Mouse (Mus musculus) embryonic facial prominence, embryonic 11.5 days (tissue): ENCODE data around the gene Gpr75. TPM values are rescaled to one million over a fixed set of nuclear protein-coding genes. Genes with fewer than 3 reads are reported as not detected.

Source experiments
- ATAC-seq: fragments of 200-750 bp; cut with Nextera tagmentation; replicated peaks from 2 replicates; pipeline ENCODE4 v1.8.0; 2017; ENCODE audit warnings: low read depth; ENCODE audit not compliant: insufficient number of reproducible peaks, low FRiP score, low TSS enrichment
- DNase-seq: peaks from one replicate; pipeline ENCODE4 v3.0.0-alpha.2; 2015; ENCODE audit warnings: low spot score
- H3K27ac ChIP-seq: fragments of 300-500 bp; sonication (generic); replicated peaks from 2 replicates; pipeline ENCODE4 v1.5.1; 2014; ENCODE audit warnings: mild to moderate bottlenecking, low read depth, low read length, control low read depth
- H3K27me3 ChIP-seq: fragments of 300-500 bp; sonication (generic); 2 replicates; pipeline ENCODE4 v1.6.1; 2014; ENCODE audit warnings: mild to moderate bottlenecking, low read length, moderate library complexity, mixed read lengths; ENCODE audit not compliant: control insufficient read depth, insufficient read depth
- H3K36me3 ChIP-seq: fragments of 300-500 bp; sonication (generic); replicated peaks from 2 replicates; pipeline ENCODE4 v1.6.1; 2014; ENCODE audit warnings: low read depth, mild to moderate bottlenecking, low read length, moderate library complexity, mixed read lengths; ENCODE audit not compliant: control insufficient read depth, insufficient read depth
- H3K4me1 ChIP-seq: fragments of 300-500 bp; sonication (generic); 2 replicates; pipeline ENCODE4 v1.6.1; 2014; ENCODE audit warnings: low read length, mixed read lengths; ENCODE audit not compliant: control insufficient read depth, insufficient read depth
- H3K4me2 ChIP-seq: fragments of 300-500 bp; sonication (generic); 2 replicates; pipeline ENCODE4 v1.6.1; 2014; ENCODE audit warnings: low read depth, mild to moderate bottlenecking, control low read depth, low read length, moderate library complexity
- H3K4me3 ChIP-seq: fragments of 300-500 bp; sonication (generic); 2 replicates; pipeline ENCODE4 v1.5.1; 2014; ENCODE audit warnings: low read depth, low read length, control low read depth
- H3K9ac ChIP-seq: fragments of 300-500 bp; sonication (generic); replicated peaks from 2 replicates; pipeline ENCODE4 v1.6.1; 2014; ENCODE audit warnings: mild to moderate bottlenecking, control low read depth, low read length
- H3K9me3 ChIP-seq: fragments of 300-500 bp; sonication (generic); replicated peaks from 2 replicates; pipeline ENCODE4 v1.6.1; 2016; ENCODE audit warnings: mild to moderate bottlenecking, low read length, inconsistent platforms, mixed read lengths; ENCODE audit not compliant: control insufficient read depth
- WGBS: fragments of 180-500 bp; shearing (Covaris S2); extraction: QIAGEN DNeasy Blood & Tissue Kit; methylation state at CpG from one replicate; pipeline ENCODE4 v1.1.7; 2014; 5-methylcytosine and 5-hydroxymethylcytosine counted together
- polyA plus RNA-seq: library from polyadenylated mRNA; unstranded; fragments of >200 nt; fragmentation: Nextera tagmentation; extraction: Ambion mirVana; gene quantifications from 2 replicates; pipeline ENCODE4 v1.2.1, GENCODE M21; 2014

Gpr75 gene
- polyA plus RNA-seq, 1 experiment from 2014 or later = 0.93 TPM

DNA sequence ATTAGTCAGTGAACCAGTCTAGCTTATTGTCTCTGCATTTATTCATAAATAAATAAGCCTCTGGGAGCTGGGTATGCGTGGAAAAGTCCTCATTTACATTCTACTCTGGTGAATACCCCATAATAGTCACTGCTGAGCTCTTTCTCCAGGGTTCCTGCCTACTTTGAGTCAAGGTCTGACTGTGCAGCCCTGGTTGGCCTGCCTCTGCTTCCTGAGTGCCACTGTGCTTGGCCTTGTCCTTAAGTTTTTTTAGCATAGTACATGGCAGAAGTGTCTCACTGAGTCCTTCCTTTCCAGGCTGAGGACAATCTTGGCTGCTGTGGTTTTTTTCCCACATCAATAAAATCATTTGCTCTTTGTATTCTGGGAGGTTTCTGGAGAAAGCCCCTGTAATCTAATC, 35.5 kb downstream of the Gpr75 start:
- H3K4me1 ChIP-seq = no peaks in the 10 kb centered on the region
- no peaks in the 10 kb centered on the region for H3K27me3 ChIP-seq
- DNase-seq (no peak), ATAC-seq (no peak)
- no peak overlapping the region for H3K27ac ChIP-seq
- H3K4me3 ChIP-seq = no peak overlapping the region
- no peak overlapping the region for H3K4me2 ChIP-seq
- WGBS = 79% methylated on average over 1 of the region's 1 CpGs
- H3K9me3 ChIP-seq = no peaks in the 10 kb centered on the region
- no peak overlapping the region for H3K9ac ChIP-seq
- no peaks in the 10 kb centered on the region for H3K36me3 ChIP-seq

DNA sequence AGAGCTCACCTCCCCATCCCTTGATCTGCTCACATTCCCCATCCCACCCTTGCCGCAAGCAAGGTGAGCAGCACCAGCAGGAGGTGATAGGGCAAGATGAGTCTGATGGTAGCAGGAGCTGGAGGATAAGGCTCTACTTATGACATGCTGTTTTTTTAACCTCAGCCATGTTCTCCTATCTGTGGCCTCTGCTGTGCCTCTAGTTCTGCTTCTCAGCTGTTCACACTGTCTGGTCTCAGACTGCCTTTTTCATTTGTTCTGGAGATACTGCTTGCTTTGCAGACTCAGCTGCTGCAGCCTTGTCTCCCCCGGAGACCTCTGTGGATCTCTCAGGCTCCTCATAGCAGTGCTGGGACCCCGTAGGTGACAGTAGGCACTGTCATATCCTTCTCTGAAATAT, 38.1 kb downstream of the Gpr75 start:
- no peaks in the 10 kb centered on the region for H3K27me3 ChIP-seq
- H3K9ac ChIP-seq = no peak overlapping the region
- H3K4me3 ChIP-seq = no peak overlapping the region
- WGBS = 93% methylated on average over 3 of the region's 3 CpGs
- no peaks in the 10 kb centered on the region for H3K4me1 ChIP-seq
- ATAC-seq (no peak), DNase-seq (no peak)
- H3K4me2 ChIP-seq = no peak overlapping the region
- no peaks in the 10 kb centered on the region for H3K36me3 ChIP-seq
- H3K27ac ChIP-seq = no peak overlapping the region
- H3K9me3 ChIP-seq = no peaks in the 10 kb centered on the region

DNA sequence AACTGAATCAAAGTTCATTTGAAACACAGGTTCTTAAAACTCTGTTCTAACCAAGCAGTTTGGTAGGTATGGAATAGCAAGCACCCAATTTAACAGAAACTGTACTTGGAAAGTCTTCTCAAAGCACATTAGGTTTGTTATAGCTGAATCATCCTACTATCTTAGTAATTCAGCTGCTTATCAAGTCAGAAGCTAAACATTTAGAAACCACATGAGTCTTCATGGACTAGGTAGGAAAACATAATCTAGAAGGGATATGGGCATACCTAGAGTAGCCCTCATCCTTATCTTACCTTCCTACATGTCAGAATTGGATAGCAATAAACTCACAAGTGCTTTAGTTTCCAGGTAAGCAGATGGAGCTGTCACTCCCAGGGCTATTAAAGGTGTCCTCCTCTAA, 42.9 kb downstream of the Gpr75 start:
- Histone ChIP-seq H3K4me1 (no peaks in the 10 kb centered on the region), H3K36me3 (no peaks in the 10 kb centered on the region; the same call in 1 of the 2 replicates), H3K27me3 (no peaks in the 10 kb centered on the region), H3K4me3 (no peak overlapping the region), H3K27ac (no peak overlapping the region), H3K4me2 (no peak overlapping the region), H3K9ac (no peak overlapping the region), H3K9me3 (no peaks in the 10 kb centered on the region)
- DNase-seq = no peak
- no peak for ATAC-seq

DNA sequence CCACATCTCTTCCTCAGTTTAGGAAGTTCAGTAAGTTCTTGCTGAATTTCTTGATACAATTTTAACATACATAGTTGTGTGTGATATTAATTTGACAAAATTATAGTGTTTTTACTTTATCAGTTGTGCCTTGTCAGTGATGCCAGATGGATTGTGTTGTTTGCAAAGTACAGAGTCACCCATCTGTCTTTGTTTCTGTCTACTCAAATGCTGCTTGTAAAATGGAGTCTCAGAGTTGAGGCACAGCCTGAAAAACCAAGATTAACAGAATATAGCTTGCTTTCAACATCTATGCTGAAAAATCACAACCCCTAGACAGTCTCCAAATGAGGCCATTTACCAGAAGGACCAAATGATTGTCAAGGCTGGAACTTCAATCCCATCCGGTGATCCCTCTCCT, 43.3 kb downstream of the Gpr75 start:
- H3K27ac ChIP-seq = no peak overlapping the region
- 92% methylated on average over 1 of the region's 1 CpGs for WGBS
- H3K4me2 ChIP-seq = no peak overlapping the region
- no peak for ATAC-seq
- no peak overlapping the region for H3K9ac ChIP-seq
- no peaks in the 10 kb centered on the region for H3K27me3 ChIP-seq
- H3K4me3 ChIP-seq = no peak overlapping the region
- no peaks in the 10 kb centered on the region for H3K4me1 ChIP-seq
- no peaks in the 10 kb centered on the region for H3K9me3 ChIP-seq
- DNase-seq = no peak
- H3K36me3 ChIP-seq = no peaks in the 10 kb centered on the region; the same call in 1 of the 2 replicates

Other genes with a start within 250 kb of the Gpr75 start
- 7.6 and 8.5 TPM in 2 replicates for gene Acyp2, start 235.8 kb upstream of the Gpr75 start, polyA plus RNA-seq
- 33.8 and 35.3 TPM in 2 replicates for gene Psme4, start 113.6 kb upstream of the Gpr75 start, polyA plus RNA-seq
- 35.3 and 37.7 TPM in 2 replicates for gene Asb3, start 58 bp downstream of the Gpr75 start, polyA plus RNA-seq
- 9.4 and 10.4 TPM in 2 replicates for gene Erlec1, start 69.0 kb downstream of the Gpr75 start, polyA plus RNA-seq
- 15.6 and 15.9 TPM in 2 replicates for gene Chac2, start 101.0 kb downstream of the Gpr75 start, polyA plus RNA-seq